Mouse (Mus musculus) CH12.LX (cell line): ENCODE results near the gene Atp10a.

Source experiments
- CTCF ChIP-seq, 2 experiments: IDR thresholded peaks in 1 of 2; conservative IDR thresholded peaks in 1 of 2; 2 replicates each; pipeline ENCODE4 v1.5.1; 2011 to 2012; ENCODE audit warnings: low read depth in 2 of 2, low read length in 2 of 2, improper control_type of control experiment in 1 of 2, inconsistent platforms in 1 of 2, mild to moderate bottlenecking in 1 of 2, moderate library complexity in 1 of 2
- E2F4 ChIP-seq: IDR thresholded peaks from 2 replicates; pipeline ENCODE4 v1.6.1; 2011; ENCODE audit warnings: low read depth, low read length, improper control_type of control experiment; ENCODE audit not compliant: insufficient replicate concordance
- JUN ChIP-seq: IDR thresholded peaks from 2 replicates; pipeline ENCODE4 v1.6.1; 2011; ENCODE audit warnings: low read depth, mild to moderate bottlenecking, low read length, improper control_type of control experiment, moderate library complexity; ENCODE audit not compliant: insufficient read depth
- KAT2A ChIP-seq: IDR thresholded peaks from 2 replicates; pipeline ENCODE4 v1.6.1; 2012; ENCODE audit warnings: low read length, improper control_type of control experiment, inconsistent platforms; ENCODE audit not compliant: insufficient replicate concordance
- MAFK ChIP-seq: IDR thresholded peaks from 2 replicates; pipeline ENCODE4 v1.6.1; 2011; ENCODE audit warnings: low read length, improper control_type of control experiment; ENCODE audit not compliant: insufficient replicate concordance
- MAX ChIP-seq: IDR thresholded peaks from 2 replicates; pipeline ENCODE4 v1.6.1; 2011; ENCODE audit warnings: low read length, improper control_type of control experiment
- POLR2A ChIP-seq: IDR thresholded peaks from 2 replicates; pipeline ENCODE4 v1.6.1; 2011; ENCODE audit warnings: low read depth, mild to moderate bottlenecking, improper control_type of control experiment, low read length
- SMC3 ChIP-seq: IDR thresholded peaks from 2 replicates; pipeline ENCODE4 v1.6.1; 2011; ENCODE audit warnings: low read depth, low read length, improper control_type of control experiment
- TBP ChIP-seq: conservative IDR thresholded peaks from 2 replicates; pipeline ENCODE4 v1.6.1; 2011; ENCODE audit warnings: low read depth, low read length, improper control_type of control experiment
- USF1 ChIP-seq: IDR thresholded peaks from 2 replicates; pipeline ENCODE4 v1.6.1; 2014; ENCODE audit warnings: low read depth, mild to moderate bottlenecking, inconsistent platforms, low read length, improper control_type of control experiment
- ZC3H11A ChIP-seq: IDR thresholded peaks from 2 replicates; pipeline ENCODE4 v1.6.1; 2012; ENCODE audit warnings: low read depth, mild to moderate bottlenecking, inconsistent platforms, low read length, improper control_type of control experiment

DNA sequence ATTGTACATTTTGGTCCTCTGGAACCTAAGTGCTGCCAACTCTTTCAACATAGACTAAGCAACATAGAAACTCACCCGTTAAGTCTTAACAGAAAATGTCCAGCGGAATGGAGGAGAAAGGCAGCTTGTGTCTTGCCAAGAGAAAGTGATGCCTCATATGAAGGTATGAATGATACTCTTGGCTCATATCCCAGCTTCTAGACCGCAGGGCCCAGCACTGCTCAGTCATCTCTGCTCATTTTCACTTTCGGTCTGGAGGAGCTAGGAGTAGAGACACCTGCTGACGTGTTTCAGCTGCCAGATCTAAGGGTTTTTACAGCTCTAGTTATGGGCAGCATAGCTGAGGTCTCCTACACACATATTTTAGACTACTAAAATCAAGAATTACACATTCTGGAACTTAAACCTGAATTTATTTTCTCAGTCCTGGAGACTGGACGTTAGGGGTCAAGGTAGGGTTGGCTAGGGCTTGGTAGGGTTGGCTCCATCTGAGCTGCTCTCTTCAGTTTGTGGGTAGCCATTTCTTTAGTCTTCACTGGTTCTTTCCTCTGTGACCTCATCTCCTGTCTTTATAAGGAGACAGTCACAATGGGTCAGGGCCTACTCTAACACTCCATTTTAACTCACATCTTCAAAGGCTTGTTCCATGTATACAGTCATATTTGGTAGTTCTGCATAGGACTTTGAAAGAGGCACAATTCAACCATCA lies 94.1 kb downstream of the Atp10a start:
- no peak for TF ChIP-seq CTCF (conservative IDR thresholded peaks at IDR 0.05 in 1 of 2, IDR thresholded peaks at IDR 0.05 in 1 of 2; ENCODE audit: low read depth in 2 of 2, low read length in 2 of 2)
- TF ChIP-seq TBP, result no peak
- TF ChIP-seq POLR2A, result no peak
- no peak for TF ChIP-seq MAX
- no peak for TF ChIP-seq MAFK
- no peak for TF ChIP-seq ZC3H11A
- TF ChIP-seq USF1, result no peak
- no peak for TF ChIP-seq KAT2A
- no peak for TF ChIP-seq SMC3
- no peak for TF ChIP-seq E2F4
- TF ChIP-seq JUN, result no peak
